Mouse (Mus musculus) lung, adult 2 months (tissue): Measurements from ENCODE around the gene Dvl3.
"Not testable (repeated sequence)": the region's sequence is repeated elsewhere in the genome, so short reads cannot be mapped to it uniquely, and the experiment has no call there.

ENCODE experiments used
- CTCF ChIP-seq: fragments of 200-500 bp; IDR thresholded peaks from 2 replicates; pipeline ENCODE4 v1.5.1; 2011; ENCODE audit warnings: mild to moderate bottlenecking, low read length, control low read depth; ENCODE audit not compliant: insufficient read depth
- POLR2A ChIP-seq: fragments of 200-500 bp; IDR thresholded peaks from 2 replicates; pipeline ENCODE4 v1.6.1; 2011; ENCODE audit warnings: low read depth, mild to moderate bottlenecking, control low read depth, low read length, borderline replicate concordance; ENCODE audit errors: extremely low read depth

DNA sequence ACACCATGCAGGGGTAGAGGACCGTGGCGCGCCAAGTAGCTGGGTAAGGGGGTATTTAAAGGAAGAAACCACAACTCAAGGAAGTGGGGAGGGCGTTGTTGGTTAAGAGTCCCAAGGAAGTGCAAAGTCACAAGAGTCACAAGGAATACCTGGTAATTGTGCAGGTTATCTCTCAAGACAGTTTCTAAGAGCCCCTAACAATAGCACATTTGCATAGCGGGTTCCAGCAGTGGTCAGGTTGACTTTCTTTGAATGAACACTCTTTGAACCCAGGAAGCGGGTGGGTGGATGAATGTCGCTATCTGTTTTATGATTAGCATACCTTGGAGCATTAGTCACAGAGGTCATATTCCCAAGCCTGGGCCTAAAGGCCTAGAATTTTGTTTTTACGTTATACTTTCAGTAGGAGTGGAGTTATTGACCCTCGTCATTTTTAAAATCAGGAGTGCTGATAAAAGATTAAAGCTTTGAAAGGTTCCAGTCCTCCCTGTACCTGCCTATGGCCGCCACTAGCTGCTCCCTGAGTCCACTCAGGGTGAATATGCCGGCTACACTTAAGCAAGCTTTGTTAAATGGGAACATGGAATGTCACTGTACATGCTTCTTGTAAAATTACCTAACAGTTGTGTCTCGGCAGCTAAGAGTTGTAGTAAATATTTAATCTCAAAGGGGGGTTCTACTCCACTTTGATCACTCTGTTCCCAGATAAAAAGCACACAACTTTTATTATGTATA, 37.6 kb upstream of the Dvl3 start:
- not testable (repeated sequence) for TF ChIP-seq CTCF, POLR2A
